Mouse (Mus musculus) midbrain, embryonic 11.5 days (tissue): Measurements from ENCODE around the gene Zfyve28. TPM values are rescaled to one million over a fixed set of nuclear protein-coding genes. Genes with fewer than 3 reads are reported as not detected.
A peak's percentile ranks its signal among the peaks of the same experiment; 100 is the strongest.

Experiments used
- ATAC-seq: fragments of 200-750 bp; cut with Nextera tagmentation; 2 replicates; pipeline ENCODE4 v1.8.0; 2017; ENCODE audit warnings: moderate TSS enrichment, moderate library complexity; ENCODE audit not compliant: low FRiP score
- DNase-seq: peaks from one replicate; pipeline ENCODE4 v3.0.0; 2015; ENCODE audit warnings: low spot score; ENCODE audit errors: missing footprints
- H3K27ac ChIP-seq: fragments of 300-500 bp; sonication (generic); 2 replicates; pipeline ENCODE4 v1.5.1; 2014; ENCODE audit warnings: low read depth, low read length
- H3K27me3 ChIP-seq: fragments of 300-500 bp; sonication (generic); 2 replicates; pipeline ENCODE4 v1.6.1; 2014; ENCODE audit warnings: mild to moderate bottlenecking, low read length, moderate library complexity, mixed read lengths; ENCODE audit not compliant: control insufficient read depth, insufficient read depth
- H3K36me3 ChIP-seq: fragments of 300-500 bp; sonication (generic); 2 replicates; pipeline ENCODE4 v1.6.1; 2014; ENCODE audit warnings: mild to moderate bottlenecking, low read length, moderate library complexity, mixed read lengths; ENCODE audit not compliant: control insufficient read depth, insufficient read depth
- H3K4me1 ChIP-seq: fragments of 300-500 bp; sonication (generic); 2 replicates; pipeline ENCODE4 v1.6.1; 2014; ENCODE audit warnings: low read length; ENCODE audit not compliant: control insufficient read depth, insufficient read depth
- H3K4me2 ChIP-seq: fragments of 300-500 bp; sonication (generic); 2 replicates; pipeline ENCODE4 v1.6.1; 2014; ENCODE audit warnings: mild to moderate bottlenecking, moderate library complexity
- H3K4me3 ChIP-seq: fragments of 300-500 bp; sonication (generic); 2 replicates; pipeline ENCODE4 v1.5.1; 2014; ENCODE audit warnings: low read depth, low read length
- H3K9ac ChIP-seq: fragments of 300-500 bp; sonication (generic); 2 replicates; pipeline ENCODE4 v1.6.1; 2014; ENCODE audit warnings: low read length
- H3K9me3 ChIP-seq: fragments of 300-500 bp; sonication (generic); 2 replicates; pipeline ENCODE4 v1.6.1; 2016; ENCODE audit warnings: low read length; ENCODE audit not compliant: control insufficient read depth
- WGBS: fragments of 180-500 bp; shearing (Covaris S2); extraction: QIAGEN DNeasy Blood & Tissue Kit; methylation state at CpG from one replicate; pipeline ENCODE4 v1.1.7; 2014; 5-methylcytosine and 5-hydroxymethylcytosine counted together
- polyA plus RNA-seq: library from polyadenylated mRNA; unstranded; fragments of >200 nt; fragmentation: Nextera tagmentation; extraction: Ambion mirVana; gene quantifications from 2 replicates; pipeline ENCODE4 v1.2.1, GENCODE M21; 2014

Gene Zfyve28
- polyA plus RNA-seq, 1 experiment from 2014 or later, result 1.0 TPM

DNA sequence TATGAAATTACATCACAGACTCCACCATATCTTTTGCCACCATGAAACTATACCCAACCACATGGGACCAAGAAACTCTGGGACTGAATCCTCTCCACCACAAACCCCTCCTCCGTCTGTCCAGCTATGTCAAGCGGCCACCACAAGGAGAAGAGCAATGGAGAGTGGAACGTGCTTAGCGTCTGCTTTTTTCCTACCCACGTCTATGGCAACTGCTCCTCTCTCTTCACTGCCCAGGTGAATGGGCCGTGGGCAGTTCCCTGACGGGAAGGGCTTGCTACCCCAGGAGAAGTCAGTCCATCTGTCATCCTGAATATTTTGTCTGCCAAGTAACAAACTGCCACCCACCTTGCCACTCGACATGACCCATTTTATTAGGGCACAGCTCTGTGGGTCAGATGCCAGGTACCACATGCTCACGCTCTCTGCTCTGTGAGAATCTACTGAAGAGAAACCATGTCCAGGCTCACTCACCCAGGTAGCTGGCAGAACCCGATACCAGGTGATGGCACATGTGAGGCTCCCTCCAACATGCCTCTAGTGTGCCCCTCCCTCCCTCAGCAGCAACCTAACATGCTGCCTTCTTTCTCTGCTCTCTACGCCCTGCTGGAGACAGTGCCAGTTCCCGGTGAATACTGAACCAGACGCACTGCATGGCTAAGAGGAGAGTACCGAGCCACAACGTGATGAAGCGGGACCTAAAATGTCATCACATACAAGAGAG is 18.9 kb downstream of the Zfyve28 start:
- Histone ChIP-seq H3K36me3 (no peaks in the 10 kb centered on the region), H3K27ac (no peak overlapping the region), H3K4me3 (no peak overlapping the region), H3K4me2 (no peak overlapping the region), H3K4me1 (no peaks in the 10 kb centered on the region), H3K27me3 (no peaks in the 10 kb centered on the region), H3K9ac (no peak overlapping the region), H3K9me3 (no peaks in the 10 kb centered on the region)
- 82% methylated on average over 16 of the region's 16 CpGs for WGBS
- DNase-seq (peak; percentile 69), ATAC-seq (no peak)

DNA sequence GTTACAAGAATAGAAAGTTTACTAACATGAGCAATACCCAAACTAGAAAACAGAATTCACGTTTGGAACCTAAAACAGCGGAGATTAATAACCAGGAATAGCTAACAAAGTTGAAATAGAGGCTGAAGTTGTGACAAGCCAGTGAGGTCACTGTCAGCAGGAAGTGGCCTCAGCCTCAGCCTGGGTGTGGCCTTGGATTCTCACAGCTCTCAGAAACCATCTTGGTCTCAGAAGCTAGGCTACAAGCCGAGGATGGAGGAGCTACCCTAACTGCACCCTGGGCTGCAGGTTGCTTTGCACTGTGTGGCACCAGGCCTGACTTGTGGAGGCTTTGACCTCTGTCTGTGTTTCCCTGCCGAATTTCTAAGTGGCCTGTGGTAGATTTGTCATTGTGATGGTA is 22.2 kb downstream of the Zfyve28 start:
- no peak overlapping the region for H3K9ac ChIP-seq
- DNase-seq (peak; percentile 21), ATAC-seq (no peak)
- no peaks in the 10 kb centered on the region for H3K27me3 ChIP-seq
- H3K4me1 ChIP-seq, result no peaks in the 10 kb centered on the region
- no peak overlapping the region for H3K27ac ChIP-seq
- no peak overlapping the region for H3K4me3 ChIP-seq
- WGBS, result 80% methylated on average over 4 of the region's 4 CpGs
- no peak overlapping the region for H3K4me2 ChIP-seq
- H3K36me3 ChIP-seq, result no peaks in the 10 kb centered on the region
- H3K9me3 ChIP-seq, result no peaks in the 10 kb centered on the region

DNA sequence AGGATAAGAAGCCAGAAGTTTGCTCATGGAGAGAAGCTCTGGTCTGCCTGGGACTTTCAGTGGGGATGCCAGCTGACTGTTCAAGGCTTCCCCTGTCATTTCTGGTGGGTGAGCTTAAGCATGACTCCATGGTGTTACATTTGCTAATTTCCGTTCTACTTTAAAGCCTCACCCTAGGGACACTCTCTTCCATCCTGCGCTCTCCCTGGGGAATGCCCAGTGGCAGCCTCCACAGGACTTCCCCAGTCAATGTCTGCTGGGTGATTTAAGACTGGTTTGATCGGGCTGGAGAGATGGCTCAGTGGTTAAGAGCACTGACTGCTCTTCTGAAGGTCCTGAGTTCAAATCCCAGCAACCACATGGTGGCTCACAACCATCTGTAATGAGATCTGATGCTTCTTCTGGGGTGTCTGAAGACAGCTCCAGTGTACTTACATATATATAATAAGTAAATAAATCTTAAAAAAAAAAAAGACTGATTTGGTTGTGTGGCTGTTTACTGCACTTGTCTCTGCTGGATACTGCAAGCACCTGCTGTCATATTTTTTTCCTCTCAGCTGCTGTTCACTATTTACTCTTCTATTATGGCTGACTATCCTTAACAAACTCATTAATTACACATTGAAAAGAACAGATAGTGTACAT is 29.0 kb downstream of the Zfyve28 start:
- Histone ChIP-seq H3K4me1 (no peaks in the 10 kb centered on the region), H3K4me3 (no peak overlapping the region), H3K27me3 (no peaks in the 10 kb centered on the region), H3K27ac (no peak overlapping the region), H3K36me3 (no peaks in the 10 kb centered on the region), H3K9me3 (no peaks in the 10 kb centered on the region), H3K9ac (no peak overlapping the region), H3K4me2 (no peak overlapping the region)
- ATAC-seq (no peak), DNase-seq (no peak)
- WGBS, result 53% methylated on average over 3 of the region's 3 CpGs

DNA sequence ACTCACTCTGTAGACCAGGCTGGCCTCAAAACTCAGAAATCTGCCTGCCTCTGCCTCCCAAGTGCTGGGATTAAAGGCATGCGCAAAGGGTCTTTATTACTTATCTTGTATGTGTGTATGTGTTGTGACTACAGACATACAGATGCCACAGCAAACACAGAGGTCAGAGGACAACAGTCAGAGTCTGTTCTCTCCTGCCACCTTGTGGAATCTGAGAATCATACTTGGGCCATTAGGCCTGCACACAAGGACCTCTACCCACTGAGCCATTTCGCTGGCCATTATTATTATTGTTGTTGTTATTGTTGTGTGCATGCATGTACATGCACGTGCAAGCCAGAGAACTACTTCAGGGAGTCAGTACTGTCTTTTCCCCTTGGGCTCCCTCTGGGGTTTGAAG is 33.1 kb downstream of the Zfyve28 start:
- Histone ChIP-seq H3K4me3 (no peak overlapping the region), H3K4me2 (no peak overlapping the region), H3K9ac (no peak overlapping the region), H3K9me3 (no peaks in the 10 kb centered on the region), H3K36me3 (no peaks in the 10 kb centered on the region), H3K4me1 (0 out of 2 replicates have a peak, but pooled peaks cover 2% of the 10 kb centered on the region), H3K27me3 (no peaks in the 10 kb centered on the region), H3K27ac (no peak overlapping the region)
- 84% methylated on average over 3 of the region's 3 CpGs for WGBS
- no peak for ATAC-seq
- no peak for DNase-seq

DNA sequence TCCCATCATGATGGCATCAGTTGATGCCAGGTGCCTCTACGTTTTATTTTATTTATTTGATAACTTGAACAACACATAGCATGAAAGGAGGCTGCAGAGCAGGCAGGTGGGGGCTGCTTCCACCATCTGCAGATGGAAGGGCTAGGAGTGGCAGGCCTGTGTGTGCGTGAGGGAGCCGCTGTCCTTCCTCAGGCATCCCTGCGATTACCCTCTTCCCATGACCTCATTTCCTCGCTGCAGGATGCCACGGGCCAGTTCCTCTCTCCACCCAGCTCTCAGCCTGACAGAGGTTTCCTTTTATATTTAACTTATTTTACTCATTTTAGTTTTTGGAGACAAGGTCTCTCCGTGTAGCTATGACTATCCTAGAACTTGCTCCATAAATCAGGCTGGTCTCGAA is 33.9 kb downstream of the Zfyve28 start:
- DNase-seq (no peak), ATAC-seq (no peak)
- Histone ChIP-seq H3K27ac (no peak overlapping the region), H3K9me3 (no peaks in the 10 kb centered on the region), H3K4me2 (no peak overlapping the region), H3K4me1 (0 out of 2 replicates have a peak, but pooled peaks cover 2% of the 10 kb centered on the region), H3K36me3 (no peaks in the 10 kb centered on the region), H3K9ac (no peak overlapping the region), H3K27me3 (no peaks in the 10 kb centered on the region), H3K4me3 (no peak overlapping the region)
- WGBS, result 81% methylated on average over 8 of the region's 8 CpGs

DNA sequence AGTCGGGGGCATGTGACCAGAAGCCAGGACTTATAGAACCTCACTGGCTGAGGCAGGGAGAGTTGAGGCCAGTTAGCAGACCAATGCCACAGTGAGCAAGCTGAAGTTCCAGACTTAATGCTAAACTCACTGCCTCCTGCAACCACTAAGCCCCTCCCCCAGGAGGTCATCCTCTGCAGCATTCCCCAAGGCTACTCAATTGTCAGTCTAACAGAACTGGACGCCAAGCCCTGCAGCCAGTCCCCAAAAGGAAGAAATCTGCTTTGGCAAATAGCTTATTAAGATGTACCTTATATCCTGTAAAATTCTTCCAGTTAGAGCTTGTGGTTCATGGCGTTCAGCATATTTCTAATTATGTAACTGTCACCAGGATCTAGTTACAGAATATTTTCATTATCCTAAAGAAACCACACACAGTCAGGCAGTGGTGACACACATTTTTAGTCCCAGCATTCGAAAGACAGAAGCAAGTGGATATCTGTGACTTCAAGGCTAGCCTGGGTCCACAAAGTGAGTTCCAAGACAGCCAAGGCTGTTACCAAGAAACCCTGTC is 35.2 kb downstream of the Zfyve28 start:
- no peaks in the 10 kb centered on the region for H3K36me3 ChIP-seq
- DNase-seq (no peak), ATAC-seq (no peak)
- H3K4me2 ChIP-seq, result no peak overlapping the region
- H3K9ac ChIP-seq, result no peak overlapping the region
- WGBS, result 60% methylated on average over 4 of the region's 4 CpGs
- H3K4me3 ChIP-seq, result no peak overlapping the region
- H3K9me3 ChIP-seq, result no peaks in the 10 kb centered on the region
- 0 out of 2 replicates have a peak, but pooled peaks cover 2% of the 10 kb centered on the region for H3K4me1 ChIP-seq
- H3K27ac ChIP-seq, result no peak overlapping the region
- H3K27me3 ChIP-seq, result no peaks in the 10 kb centered on the region

DNA sequence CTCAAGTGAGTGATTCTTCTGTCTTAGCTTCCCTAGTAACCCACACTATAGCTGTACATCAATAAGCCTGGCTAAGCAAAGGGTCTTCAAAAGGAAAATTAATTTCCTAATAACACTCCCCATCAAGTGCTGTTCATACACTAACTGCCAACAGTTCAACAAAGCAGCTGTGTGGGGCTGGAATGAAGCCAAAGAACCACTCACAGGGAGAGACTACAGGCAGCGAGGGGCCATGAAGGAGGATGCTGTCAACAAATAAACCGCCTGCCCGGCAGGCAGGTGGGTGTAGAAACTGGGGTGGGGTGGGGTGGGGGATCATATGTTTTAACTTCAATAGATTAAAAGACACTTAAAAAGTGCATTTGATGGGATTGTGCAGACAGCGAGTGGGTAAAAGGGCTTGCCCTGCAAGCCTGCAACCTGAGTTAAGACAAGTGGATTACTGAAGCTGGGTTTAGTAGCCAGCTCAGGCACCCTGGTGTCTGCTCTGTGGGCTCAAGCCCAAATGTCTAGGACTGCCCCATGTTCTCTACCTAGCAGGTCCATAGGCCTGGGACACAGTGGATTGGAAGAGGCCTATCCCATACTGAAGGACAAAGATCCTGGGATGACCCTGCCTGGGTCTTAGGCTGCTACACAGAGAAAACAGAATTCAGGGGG is 35.8 kb downstream of the Zfyve28 start:
- Histone ChIP-seq H3K4me2 (no peak overlapping the region), H3K9me3 (no peaks in the 10 kb centered on the region), H3K4me3 (no peak overlapping the region), H3K36me3 (no peaks in the 10 kb centered on the region), H3K27me3 (no peaks in the 10 kb centered on the region), H3K27ac (no peak overlapping the region), H3K4me1 (0 out of 2 replicates have a peak, but pooled peaks cover 2% of the 10 kb centered on the region), H3K9ac (no peak overlapping the region)
- no peak for DNase-seq
- ATAC-seq, result no peak
- WGBS, result 64% methylated on average over 4 of the region's 4 CpGs

DNA sequence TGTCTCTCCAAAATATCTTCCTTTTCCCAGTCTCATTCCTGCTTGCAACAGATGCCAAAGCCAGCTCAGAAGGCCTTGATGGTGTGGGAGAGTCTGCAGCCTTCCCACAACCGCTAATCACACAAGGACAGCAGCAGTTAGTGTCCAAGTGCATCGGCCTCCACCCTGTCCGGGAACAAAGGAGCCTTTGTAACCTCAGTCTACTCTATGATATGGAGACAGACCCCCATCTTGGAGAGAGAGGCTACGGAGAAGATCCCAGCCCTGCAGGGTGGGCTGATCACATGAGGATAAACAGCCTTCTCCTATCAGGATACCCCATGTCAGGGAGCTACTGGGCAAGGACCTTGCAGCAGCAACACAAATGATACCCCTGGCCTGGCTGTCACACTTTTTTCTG is 36.5 kb downstream of the Zfyve28 start:
- DNase-seq, result no peak
- Histone ChIP-seq H3K9ac (no peak overlapping the region), H3K36me3 (no peaks in the 10 kb centered on the region), H3K27ac (no peak overlapping the region), H3K4me2 (no peak overlapping the region), H3K4me1 (0 out of 2 replicates have a peak, but pooled peaks cover 2% of the 10 kb centered on the region), H3K9me3 (no peaks in the 10 kb centered on the region), H3K4me3 (no peak overlapping the region), H3K27me3 (no peaks in the 10 kb centered on the region)
- no peak for ATAC-seq
- 61% methylated on average over 4 of the region's 4 CpGs for WGBS

DNA sequence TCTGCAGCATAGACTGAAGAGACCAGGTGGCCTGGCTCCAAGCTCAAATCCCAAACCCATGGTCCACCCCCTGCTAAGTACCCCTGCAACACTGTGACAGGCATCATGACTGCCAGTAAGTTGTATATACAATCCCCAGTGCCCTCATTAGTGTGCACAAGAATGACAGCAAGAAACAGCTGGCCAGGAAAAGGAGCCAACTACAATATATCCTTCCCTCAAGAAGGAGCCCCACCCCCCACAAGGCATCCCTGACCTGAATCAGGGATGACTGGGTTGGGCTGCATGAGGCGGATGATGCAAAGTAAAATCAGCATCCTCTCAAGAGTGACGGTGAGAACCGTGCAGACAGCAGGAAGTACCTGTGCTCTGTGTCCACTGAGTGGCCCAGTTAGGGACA is 38.2 kb downstream of the Zfyve28 start:
- no peak overlapping the region for H3K4me3 ChIP-seq
- H3K27me3 ChIP-seq, result no peaks in the 10 kb centered on the region
- H3K27ac ChIP-seq, result no peak overlapping the region
- H3K4me1 ChIP-seq, result 0 out of 2 replicates have a peak, but pooled peaks cover 2% of the 10 kb centered on the region
- no peak overlapping the region for H3K4me2 ChIP-seq
- WGBS, result 84% methylated on average over 3 of the region's 3 CpGs
- H3K9me3 ChIP-seq, result no peaks in the 10 kb centered on the region
- no peaks in the 10 kb centered on the region for H3K36me3 ChIP-seq
- ATAC-seq (no peak), DNase-seq (no peak)
- H3K9ac ChIP-seq, result no peak overlapping the region
